Mouse (Mus musculus) thymus, postnatal 14 days (tissue): Measurements from ENCODE around the gene Tmem120a.

ENCODE experiments used
- DNase-seq: peaks from one replicate; pipeline ENCODE4 v3.0.0; 2021

Gene Tmem120a

DNA sequence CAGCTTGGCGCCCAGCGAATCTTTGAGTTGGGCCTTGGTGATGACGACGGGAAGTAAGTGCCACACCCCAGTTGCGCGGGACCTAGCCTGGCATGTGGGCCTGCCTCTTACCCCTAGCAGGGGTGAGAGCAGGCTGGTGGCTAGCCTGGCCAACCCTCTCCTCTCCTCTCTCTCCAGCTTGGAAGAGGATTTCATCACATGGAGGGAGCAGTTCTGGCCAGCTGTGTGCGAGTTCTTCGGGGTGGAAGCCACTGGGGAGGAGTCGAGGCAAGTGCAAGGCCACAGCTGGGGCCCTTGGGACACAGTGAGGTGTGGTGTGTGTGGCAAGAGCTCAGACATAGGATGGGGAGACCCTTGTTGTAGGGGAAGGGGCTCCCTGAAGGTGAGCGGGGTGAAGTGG, 13.3 kb downstream of the Tmem120a start:
- no peak for DNase-seq

GRCm38 (mm10) chr5:135730278-135730677, 14.0 kb downstream of the Tmem120a start:
- DNase-seq = no peak

GRCm38 (mm10) chr5:135729351-135729750, 14.9 kb downstream of the Tmem120a start:
- no peak for DNase-seq

DNA sequence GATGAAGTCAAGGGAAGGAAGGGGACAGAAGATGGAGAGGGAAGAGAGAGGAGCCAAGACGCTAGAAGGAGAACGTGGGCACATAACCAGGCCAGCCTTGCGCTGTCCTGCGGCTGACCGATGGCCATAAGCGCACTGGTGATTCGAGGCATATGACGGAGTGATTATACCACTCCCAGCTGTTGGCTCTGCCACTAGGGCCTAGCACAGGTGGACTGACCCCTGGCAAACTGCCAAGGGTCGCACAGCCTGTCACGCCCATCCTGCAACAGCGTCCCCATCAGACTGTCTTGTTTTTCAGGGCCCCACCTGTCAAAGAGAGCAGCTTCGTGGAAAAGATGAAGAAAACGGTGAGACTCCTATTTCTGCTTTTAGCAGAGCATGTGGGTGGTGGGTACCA, 15.9 kb downstream of the Tmem120a start:
- DNase-seq = no peak

DNA sequence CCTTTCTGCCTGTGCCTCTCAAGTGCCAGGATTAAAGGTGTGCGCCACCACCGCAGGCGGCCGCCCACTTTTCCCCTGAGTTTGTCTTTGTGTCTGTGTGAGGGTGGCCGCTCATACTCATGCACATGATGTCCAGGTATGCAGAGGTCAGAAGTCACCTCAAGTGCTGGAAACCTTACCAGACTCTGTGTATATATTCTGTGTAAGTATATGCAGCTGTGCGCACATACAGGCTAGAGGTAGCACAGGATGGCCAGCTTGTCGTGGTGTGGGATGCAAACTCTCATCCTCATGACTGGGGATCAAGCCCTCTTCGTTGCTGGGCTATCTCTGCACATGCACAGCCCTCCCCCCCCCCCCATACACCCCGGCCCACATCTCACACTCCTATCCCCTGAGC, 16.4 kb downstream of the Tmem120a start:
- DNase-seq = no peak

DNA sequence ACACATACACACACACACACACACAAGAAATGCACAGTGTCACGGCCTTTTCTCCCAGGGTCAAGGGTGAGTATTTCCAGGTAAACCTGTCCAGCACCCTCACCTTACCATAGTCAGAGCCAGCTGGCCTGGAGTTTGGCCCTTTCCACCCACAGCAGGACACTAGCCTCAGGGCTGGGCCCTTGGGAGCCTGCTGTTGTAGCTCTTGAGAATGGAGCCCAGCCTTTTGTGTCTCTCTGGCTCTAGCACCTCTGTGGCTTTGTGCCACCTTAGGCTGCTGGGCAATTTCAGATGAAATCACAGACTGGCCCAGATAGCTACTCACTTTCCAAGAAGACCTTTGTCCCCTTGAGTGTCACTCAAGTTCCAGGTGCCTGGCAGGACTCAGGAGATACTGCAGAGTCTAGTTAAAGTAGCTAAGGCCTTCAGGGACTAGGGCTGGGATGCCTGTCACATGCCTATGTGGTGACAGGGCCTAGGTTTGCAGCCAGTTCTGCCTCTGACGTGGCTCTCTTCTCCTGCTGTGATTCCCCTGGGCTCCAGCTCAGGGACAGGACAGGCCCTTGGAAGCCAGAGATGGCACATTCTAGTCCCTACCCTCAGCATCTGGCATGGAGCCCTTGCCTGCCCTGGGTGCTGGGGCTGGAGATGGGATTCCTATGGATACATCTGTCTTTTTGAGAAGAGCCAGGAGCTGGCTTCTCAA, 17.5 kb downstream of the Tmem120a start:
- DNase-seq = no peak

DNA sequence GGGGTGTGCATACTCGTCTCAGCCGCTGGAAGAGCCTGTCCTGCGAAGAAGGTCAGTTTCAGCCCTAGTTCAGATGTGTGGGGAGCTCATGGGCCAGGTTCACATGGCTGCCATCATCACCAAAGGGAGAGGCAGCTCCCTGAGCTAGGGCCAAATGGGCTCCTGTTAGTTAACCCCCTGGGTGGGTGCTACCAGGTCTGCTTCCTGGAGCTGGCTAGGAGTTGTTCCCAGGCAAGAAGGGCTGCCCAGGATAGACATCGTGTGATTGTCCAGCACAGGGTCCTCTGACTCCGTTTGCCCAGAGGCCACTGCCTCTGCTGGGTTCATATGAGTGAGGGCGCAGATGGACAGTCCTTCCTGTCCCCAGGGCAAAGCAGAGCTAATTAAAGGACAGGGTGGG, 18.3 kb downstream of the Tmem120a start:
- no peak for DNase-seq

GRCm38 (mm10) chr5:135725391-135725841, 18.8 kb downstream of the Tmem120a start:
- DNase-seq = no peak

- no peak for DNase-seq
Measured at GRCm38 (mm10) chr5:135724536-135725322, 19.5 kb downstream of the Tmem120a start.

- no peak for DNase-seq
Measured at GRCm38 (mm10) chr5:135723165-135723751, 21.0 kb downstream of the Tmem120a start.

DNA sequence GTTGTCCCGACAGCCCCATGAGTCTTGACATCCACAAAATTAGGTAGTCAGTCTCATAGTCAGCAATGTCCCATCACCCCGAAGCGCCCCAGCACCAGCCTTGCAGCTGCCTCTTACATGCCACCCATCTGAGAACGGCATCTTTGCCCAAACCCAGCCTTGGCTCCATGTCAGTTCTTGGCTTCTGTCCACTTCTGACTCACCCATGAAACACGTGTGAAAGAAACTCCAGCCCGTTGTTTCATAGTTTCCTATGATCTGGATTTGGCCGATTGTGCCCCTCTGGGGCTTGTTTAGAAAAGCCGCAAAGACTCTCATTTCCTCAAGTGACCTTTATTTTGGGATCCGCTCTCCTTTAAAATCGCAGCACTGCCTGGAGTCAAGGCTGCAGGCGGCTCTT, 22.1 kb downstream of the Tmem120a start:
- DNase-seq = no peak

- DNase-seq = no peak
Measured at GRCm38 (mm10) chr5:135721076-135721475, 23.2 kb downstream of the Tmem120a start.

DNA sequence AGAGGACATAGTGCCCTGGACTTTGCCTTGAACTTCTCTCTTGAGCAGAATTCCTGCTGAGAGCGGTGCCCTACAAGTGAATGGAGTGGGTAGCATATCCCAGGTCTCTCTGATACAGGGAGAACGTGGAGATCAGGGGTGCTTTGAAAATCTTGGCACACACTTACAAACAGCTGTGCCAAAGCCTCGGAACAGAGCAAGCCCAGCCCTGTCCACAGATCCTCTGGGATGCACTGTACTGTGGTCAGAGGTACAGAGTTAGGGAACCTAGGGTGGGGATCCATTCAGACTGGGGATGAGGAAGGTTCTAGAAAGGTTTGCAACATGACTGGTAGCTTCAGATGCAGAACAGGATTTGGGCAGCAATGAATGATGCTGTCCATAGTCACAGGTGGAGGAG, 24.1 kb downstream of the Tmem120a start:
- no peak for DNase-seq

- DNase-seq = no peak
Measured at GRCm38 (mm10) chr5:135719586-135720120, 24.6 kb downstream of the Tmem120a start.

DNA sequence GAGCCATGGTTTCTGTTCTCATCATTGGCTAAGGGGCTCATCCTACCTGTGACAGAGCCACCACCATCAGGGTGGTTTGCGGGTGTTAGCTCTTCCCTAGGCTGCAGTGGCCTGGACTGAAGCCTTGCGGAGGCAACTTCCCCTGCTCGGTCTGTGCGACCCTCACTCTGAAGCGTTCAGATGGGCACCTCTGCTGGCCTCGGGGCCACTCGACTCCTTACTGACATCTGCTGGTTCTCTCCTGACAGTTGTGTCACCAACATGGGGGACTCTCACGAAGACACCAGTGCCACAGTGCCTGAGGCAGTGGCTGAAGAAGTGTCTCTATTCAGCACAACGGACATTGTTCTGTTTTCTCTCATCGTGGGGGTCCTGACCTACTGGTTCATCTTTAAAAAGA, 28.6 kb downstream of the Tmem120a start:
- DNase-seq = peak; percentile 51

DNA sequence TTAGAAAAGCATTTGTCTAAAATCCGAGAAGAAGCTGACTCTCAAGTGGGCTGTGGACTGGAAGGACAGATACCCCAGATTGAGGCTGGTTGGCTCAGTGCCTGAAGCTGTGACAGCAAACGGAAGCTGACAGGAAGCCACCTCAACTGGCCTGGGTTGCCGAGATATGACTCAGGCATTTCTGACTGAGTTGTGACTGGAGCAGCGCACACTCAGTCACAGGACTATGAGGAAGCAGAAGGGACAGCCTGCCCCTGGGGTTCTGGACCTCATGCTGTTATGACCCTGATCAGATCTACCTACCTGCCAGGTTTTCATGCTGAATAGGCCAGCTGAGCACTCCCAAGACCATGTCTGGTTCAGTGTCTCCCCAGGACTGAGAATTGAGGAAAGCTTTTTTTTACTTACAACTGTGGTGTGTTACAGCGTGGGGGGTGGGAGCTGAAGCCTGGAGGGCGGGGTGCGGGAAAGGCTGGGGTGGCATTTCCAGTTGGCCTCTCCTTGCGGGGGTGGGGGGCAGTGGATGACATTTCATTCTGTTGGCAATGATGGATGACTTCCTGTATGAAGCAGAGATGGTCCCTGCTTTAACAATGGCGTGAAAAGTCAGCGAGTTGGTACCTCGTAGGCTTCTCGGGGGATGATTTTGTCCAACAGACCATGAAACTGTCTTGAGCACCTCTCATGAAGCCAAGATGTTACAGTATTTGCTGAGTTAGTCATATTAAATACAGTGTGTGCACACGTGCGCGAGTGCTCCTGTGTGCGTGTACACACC, 30.6 kb downstream of the Tmem120a start:
- DNase-seq = peak; percentile 71

DNA sequence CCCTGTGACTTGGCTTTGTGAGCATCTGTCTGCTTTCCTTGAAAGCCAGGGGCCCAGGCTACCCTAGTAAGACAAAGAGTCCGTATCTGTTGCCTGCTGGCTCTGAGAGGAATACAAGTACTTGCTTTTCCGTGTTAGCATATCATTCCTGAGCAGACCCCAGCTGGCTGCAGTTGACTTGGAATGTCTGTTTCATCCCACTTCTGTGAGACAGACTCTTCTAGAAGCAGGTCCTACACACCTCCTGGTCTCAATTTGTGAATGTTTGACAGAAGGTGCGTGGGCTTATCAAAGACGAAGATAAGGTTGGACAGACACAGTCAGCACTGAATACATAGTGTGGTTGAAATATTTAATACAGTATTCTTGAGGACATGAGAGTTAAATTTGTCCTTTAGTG, 31.4 kb downstream of the Tmem120a start:
- no peak for DNase-seq

DNA sequence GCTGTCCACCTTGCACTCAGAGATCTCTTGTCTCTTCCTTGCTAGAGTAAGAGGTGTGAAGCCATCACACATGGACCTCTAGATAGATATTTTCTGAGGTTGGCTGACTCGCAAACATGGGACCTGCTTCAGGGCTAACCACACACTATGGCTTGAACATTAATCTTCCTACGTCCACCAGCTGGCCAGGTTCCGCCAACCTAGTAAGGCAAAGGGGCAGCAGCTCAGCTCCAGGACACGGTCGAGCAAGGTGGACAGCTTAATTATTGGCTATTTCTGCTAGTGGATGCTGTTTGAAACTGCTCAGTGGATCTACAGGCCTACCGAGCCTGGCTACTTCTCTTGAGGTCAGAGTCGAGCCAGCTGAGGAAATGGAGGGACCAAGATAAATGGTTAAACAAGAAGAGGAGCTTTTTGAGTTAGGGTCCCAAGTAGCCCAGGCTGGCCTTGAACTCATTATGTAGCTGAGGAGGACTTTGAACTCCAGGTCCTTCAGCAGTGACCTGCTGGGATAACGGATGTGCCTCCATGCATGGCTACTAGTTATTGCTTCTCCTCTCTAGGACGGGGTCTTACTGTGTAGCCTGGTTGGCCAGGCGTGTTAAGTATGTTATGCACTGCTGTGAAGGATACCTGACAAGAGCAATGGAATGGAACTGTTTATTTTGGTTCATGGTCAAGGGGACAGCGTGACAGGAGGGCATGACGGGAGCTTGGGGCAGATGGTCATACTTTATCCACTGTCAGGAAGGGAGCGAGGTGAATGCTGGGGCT, 32.5 kb downstream of the Tmem120a start:
- no peak for DNase-seq

DNA sequence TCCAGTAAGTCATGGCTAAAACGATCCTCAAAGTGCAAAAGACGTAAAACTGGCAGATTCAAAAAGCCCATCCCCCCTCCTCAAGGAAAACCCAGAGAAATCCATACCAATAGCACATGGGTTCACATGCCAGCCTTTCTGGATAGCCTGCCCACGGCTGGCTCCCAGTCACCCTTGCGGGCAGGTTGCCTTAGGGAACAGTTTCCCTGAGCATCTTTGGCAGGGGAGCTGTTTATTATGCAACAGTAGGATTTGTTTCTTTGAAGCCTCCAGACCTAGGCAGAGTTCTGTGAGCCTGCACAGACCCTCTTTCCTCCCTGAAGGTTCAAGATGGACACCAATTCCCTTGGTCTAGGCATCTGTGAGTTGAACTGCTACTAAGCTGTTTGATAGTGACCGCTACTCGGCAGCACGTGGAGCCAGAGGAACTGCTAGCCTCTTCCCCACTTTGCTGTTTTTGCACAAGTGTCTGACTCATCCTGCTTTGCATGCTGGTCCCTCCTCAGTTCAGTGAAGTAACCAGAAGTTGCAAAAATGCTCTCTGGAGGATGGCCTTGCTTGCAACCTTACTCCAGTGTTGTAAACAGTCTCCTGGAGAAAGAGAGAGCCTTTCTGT, 33.5 kb downstream of the Tmem120a start:
- DNase-seq = no peak

DNA sequence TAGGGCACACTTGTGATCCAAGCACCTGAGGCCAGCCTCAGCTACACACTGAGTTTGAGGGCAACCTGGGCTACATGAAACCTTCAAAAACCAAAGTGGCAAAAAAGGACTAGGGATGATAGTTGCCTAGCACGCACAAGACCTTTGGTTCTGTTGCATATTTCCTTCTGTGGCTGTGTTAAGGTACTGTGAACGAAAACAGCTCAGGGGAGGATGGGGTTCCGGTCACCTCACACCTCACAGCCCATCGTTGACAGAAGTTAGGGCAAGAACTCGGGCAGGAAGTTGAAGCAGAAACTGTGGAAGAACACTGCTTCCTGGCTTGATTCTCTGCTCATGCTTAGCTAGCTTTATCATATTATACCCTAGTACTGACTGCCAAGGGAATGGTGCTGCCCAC, 34.5 kb downstream of the Tmem120a start:
- no peak for DNase-seq

- no peak for DNase-seq
Measured at GRCm38 (mm10) chr5:135707855-135708254, 36.4 kb downstream of the Tmem120a start.

- DNase-seq = no peak
Measured at GRCm38 (mm10) chr5:135707039-135707438, 37.2 kb downstream of the Tmem120a start.
